Mouse (Mus musculus) retina, adult 2 months (tissue): ENCODE data around the gene Dnah2.

Experiments
- DNase-seq: peaks from one replicate; pipeline ENCODE4 v3.0.0-alpha.2; 2012; ENCODE audit warnings: low read depth, low spot score

Gene Dnah2

DNA sequence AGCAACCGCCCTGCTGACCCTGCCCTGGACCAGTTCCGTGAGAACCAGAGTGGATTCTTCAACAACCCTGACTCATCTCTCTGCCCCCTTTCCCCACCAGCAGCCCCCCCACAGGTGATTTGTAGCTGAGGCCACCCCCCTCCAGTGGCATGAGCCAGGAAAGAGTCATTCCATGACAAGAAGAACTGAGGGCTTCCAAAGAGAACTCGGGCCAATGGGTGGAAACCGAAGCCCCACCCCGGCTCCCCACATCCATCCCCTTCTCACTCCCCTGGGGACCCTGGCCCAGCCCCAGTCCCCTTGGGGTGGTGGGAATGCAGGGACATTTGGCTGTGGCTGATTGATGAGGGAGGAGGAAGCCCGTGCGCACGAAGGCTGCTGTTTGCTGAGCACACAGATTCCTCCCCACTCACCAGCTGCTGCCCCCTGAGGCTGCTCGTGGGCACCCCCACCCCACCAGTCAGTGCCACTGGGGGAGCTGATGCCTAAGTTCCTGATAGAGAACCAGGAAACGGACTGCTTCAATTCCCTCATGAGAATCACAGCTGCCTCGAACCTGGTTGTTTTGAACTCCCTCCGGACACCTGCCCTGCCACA lies at the start of gene Dnah2:
Gene Dnah2, minus strand, starts transcription at position 51 of the 597 bp plus-strand sequence.
- DNase-seq: no peak

DNA sequence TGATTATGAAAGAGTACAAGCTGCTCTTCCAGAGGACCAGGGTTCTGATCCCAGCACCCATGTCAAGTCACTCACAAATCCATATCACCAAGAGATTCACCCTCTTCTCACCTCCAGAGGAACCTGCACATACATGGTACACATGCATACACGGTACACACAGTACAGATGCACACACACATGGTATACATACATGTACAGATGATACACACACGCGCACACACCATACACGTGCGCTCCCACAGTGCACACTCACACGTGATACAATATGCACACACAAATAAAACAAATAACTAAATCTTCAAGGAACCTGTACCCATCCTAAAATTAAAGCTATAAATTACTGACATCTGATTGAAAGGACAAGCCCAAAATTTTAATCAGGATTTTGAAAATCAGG lies 45.9 kb upstream of the Dnah2 start:
- DNase-seq: no peak

DNA sequence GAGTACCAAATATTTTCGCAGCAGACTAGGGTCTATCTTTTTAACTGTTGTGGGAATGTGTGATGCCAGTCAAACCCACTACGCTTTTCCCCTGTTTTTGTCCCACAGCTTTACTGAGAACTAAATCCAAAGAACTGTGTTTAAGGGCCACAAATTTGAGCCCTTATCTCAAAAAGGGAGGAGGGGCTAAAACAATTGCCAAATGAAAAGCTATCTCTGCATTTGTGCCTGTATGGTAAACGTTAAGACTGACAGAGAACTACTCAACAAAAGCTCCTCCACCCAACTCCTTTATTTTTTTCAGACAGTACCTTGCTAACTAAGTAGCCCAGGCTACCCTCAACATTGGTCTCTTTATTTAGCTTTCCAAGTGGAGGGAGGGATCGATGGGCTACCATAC lies 43.9 kb upstream of the Dnah2 start:
- no peak for DNase-seq

DNA sequence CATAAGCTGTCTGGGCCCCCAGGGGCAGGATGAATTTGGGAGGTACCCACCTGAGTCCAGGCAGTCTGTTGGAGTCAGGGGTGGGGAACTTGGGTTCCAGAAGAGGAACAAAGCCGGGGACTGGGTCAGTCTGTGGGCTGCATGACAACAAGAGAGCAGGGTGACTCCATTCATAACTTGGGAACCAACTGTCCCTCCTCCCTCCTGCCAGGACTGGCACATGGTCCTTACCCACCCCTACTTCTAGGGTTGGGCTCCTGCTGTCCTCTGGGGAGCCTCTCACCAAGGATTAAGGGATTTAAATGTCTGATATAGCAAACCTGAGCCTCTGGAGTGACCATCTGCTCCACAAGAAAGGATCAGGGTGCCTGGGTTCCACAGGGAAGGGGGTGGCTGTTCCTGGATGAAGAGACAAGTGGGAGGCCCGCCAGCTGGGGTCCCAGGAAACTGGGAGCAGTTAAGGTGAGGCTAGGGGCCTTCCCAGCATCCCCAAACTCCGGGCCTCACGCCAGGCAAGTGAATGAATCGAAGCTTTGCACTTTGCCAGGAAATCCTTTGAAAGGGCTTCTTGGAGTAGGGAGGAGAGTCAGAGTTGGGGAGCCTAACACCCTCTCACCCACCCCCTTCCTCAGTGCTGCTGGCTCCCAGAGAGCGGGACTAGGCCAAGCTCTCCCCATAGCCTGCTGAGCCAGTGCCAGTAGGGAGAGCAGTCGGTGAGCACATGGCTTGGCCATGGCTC lies 43.2 kb upstream of the Dnah2 start:
- DNase-seq: peak; percentile 87

DNA sequence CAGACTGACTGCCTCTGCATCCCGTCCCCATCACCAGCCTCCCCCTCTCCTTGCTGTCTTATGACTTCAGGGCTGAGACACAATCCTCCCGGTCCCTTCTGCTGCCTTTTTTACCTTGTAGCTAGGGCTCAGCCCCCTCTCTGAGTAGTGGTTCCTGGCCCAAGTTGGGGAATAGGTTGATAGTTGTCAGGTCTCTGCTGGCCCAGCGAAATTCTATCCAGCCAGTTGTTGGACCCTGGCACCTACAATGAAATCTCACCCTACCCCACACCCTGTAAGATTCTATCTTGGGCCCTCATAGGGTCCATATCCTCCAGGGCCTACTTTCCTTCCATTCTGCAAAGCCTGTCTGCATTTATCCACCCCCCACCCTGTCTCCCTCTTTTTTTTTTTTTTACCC lies 42.5 kb upstream of the Dnah2 start:
- no peak for DNase-seq

DNA sequence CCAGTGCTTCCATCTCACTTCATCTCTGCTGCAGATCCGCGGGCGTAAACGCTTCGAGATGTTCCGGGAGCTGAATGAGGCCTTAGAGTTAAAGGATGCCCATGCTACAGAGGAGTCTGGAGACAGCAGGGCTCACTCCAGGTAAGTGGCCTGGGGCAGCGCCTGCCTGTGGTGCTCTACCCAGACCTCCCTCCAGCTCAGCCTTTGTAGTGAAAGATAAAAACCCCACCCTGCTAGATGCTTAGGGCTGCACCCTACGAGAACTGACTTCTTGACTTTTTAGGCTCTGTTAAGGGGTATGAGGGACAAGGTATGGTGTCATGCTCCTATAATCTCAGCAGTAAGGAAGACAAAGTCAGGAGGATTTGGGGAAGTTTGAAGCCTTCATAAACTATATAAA lies 41.7 kb upstream of the Dnah2 start:
- no peak for DNase-seq

DNA sequence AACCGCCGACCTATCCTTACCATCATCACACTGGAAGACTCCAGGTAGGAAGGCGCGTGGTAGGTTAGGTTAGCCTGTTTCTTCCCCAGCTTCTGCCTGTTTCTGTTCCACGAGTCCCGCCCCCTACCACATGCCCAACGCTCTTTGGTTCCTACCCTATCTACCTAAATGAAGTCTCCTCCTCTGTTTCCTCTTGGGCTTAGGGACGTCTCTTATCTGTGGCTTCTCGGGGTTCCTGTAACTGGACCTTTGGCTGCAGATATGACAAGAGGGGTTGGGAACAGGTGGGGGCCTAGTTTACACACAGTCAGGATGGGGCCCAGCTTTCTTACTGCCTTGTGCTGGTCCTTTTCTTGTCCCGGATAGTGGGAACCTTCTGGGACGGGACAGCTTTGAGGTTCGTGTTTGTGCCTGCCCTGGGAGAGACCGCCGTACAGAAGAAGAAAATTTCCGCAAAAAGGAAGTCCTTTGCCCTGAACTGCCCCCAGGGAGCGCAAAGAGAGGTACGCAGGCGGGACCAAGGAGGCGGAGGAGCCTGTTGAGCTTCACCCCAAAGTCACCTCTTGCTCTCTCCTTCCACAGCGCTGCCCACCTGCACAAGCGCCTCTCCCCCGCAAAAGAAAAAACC lies 40.4 kb upstream of the Dnah2 start:
- no peak for DNase-seq

DNA sequence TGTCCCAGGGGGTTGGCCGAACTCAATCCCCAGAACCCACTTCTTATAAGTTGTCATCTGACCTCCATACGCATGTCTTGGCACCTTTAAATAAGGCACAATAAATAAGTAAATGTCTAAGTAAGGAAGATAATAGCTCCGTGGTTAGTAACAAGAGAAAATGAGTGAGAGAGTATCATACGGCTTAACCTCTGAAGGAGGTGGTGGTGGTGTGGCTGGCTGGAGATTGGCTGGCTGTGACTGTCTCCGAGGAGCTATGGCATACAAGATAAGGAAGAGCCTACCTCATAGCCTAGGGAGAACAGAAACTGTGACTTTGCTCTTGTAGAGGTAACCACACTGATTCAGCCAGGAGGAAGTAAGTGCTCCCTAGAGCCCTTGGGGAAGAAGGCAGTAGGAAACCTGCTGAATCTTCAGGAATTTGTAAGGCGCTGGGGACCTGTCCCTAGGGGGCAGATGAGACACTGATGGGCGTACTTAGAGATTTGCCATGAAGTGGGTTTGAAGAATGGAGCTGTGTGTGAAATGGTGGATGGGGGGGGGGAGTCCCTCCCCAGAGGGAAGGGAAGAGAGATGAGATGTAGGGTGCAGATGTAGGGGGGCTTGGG lies 36.9 kb upstream of the Dnah2 start:
- no peak for DNase-seq

DNA sequence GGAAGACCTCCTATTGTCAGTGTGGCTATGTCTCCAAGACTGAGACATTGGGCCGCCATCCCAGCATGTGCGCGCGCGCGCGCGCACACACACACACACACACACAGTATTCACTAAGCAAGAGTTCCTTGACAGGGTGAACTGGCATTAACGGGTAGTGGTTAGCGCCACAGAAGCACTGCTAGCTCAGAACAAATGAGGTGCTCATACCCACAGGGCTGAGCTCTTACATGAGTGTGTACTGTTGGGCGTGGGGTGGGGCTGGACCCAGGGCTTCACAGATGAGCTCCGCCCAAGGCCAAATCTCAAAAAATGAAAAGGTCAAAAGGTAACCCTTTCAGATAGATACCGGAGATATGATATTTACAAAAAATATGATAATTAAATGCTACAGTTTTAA lies 36.0 kb upstream of the Dnah2 start:
- DNase-seq: no peak

DNA sequence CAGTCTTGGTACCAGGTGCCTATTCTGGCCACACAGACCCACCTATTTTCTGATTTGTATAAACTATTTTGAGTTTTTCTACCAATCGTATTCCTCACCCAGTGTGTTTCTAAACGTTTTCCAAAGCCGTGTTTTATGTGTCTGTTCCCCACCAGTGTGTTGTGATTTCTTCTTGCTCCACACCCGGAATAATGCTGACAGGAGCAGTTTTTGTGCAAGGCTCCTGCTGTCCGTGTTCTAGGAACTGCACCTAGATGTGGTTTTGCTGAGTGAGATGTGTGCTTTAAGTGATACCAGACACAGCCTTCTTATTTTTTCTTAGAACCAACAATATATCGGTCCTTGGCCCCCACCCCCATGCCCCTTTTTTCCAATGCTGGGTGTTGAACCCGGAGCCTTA lies 35.1 kb upstream of the Dnah2 start:
- DNase-seq: no peak

DNA sequence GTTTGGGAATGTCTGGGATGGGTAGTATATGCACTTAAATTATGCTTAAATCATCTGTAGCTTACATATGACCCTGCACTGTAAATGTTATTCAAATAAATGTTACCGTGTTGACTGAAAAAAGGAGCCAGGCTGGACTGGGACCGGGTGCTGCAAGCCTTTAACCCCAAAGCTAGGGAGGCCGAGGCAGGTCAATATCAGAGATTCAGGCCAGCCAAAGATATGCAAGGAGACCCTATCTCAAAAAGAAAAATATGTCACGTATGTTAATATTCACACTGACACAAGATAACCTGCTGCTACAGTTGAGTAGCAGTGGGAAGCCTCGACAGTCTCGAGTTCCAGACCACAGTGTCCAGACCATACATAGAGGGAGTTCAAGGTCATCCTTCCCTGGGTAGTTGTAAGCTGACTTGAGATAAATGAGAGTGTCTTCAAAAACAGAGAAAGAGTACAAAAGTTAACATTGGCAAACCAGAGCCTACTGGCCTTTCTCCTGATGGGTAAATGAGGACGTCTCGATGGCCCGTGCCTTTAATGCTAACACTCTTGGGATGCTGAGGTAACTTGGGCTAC lies 33.4 kb upstream of the Dnah2 start:
- no peak for DNase-seq

DNA sequence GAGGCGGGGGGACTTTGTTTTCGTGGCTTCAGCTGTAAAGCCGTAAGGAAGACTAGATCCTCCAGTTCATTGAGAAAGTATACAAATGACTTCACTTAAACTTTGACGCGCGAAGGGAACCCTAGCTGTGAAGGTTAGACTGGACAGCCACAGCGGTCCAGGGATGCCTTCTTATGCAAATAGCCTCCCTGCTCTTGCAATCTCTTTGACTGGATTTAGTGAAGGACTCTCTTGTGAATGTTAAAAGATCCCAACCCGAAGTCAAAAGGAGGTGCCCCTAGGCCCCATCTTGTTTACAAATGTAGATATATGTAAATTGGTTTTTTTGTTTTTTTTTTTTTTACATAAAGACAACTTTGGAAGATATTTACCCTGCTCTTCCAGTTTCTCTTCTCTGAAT lies 32.9 kb upstream of the Dnah2 start:
- DNase-seq: no peak

DNA sequence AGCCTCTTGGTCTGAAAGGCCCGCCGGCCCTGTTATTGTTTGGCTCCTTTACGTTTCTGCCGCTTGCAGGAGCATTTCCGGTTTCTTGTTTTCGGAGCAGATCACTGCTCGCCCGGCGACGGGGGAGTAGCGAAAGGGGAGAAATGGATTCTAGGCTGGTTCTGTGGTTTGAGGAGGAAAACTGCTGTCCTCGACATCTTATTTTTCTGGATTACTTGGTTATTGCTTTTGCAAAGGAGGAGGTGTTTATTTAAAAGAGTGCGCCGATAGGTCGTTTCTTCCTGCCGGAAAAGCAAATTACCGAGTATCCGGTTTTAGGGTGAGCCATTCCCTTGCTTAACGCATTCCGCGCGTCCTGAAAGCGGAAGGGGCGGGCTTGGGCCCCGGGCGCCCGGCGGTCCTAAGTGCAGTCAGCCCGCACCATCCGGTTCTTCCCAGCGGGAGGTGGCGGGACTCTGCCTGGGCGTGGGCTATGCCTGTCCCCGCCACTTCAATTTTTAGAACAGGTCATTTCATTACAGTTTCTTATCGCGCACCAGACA lies 32.3 kb upstream of the Dnah2 start:
- DNase-seq: peak; percentile 84

DNA sequence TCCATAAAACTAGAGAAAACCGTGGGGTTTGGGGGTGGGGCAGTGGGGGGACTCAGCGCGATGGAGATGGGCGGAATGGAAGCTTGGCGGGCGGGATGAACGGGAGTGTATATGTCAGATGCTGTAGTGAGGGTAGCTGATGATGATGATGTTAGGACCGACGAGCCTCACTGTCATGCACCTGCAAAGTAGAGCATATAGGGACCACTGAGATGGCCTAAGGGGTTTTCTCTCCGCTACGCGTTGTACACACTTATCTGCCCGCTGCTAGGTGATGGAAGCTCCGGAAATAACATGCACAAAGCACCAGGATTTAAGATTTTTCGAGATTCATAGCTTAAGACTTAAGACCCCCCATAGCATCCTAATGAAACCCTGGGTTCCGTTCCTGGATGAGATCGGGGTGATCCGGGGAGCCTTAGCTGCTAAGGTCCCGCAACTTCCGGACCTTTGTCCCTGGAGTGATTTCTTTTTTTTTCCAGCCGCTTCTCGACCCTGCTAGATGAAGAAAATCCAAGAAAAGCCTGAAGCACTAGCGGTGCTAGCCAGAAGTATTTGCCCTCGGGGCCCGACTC lies 31.7 kb upstream of the Dnah2 start:
- no peak for DNase-seq

DNA sequence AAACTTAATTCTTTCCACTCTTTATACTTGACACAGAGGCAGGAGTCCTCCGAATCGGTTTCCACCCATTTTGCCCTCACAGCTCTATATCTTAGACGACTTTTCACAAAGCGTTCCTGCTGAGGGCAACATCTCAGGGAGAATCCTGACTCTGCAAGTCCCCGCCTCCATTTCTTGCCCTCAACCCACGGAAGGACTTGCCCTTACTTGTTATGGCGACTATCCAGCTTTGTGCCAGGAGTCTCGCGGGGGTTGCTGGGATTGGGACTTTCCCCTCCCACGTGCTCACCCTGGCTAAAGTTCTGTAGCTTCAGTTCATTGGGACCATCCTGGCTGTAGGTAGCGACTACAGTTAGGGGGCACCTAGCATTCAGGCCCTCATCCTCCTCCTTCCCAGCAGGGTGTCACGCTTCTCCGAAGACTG lies 31.2 kb upstream of the Dnah2 start, which contains the start of the genes Wrap53 and Trp53:
Gene Wrap53, minus strand, starts transcription at position 165 of the 424 bp plus-strand sequence.
Gene Trp53, plus strand, starts transcription at position 269 of the 424 bp plus-strand sequence.
- peak; percentile 75 for DNase-seq

DNA sequence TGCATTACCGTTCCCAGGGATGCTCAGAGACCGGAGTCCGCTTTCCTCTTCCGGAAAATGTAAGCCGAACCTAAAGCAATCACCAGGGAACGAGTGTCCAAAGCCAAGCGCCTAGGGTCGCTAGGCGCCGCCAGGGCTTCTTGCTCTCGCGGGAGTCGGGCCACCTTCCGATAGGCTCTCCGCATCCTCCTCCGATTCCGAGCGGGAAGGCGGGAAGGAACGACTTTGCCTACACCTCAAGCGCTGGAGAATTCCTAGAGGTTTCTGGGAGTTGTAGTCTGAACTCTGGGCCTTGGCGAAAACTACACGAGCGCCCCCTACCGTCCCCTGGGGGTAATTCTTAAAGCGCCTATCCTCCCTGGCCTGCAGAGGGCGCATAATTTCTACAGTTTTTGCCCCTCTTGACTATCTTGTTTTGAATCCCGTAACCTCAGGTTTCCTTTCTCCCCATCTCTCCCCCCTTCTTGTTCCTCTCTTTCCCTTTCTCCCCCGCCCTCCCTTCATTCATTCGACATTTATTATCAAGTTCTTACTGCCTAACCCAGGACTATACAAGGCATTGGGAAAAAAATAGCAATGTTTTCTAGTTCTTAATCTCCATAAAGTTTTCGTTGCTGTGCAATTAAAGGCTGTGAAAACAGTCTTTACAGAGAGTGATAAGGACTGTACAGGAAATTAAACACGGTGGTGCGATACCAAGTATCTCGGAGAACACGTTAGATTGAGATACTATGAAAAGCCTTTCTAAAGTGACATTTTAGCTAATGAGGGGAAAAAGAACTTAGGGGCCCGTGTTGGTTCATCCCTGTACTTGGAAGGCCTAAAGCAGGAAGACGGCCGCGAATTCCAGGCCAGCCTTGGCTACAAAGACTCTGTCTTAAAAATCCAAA lies 30.5 kb upstream of the Dnah2 start:
- peak; percentile 95 for DNase-seq

DNA sequence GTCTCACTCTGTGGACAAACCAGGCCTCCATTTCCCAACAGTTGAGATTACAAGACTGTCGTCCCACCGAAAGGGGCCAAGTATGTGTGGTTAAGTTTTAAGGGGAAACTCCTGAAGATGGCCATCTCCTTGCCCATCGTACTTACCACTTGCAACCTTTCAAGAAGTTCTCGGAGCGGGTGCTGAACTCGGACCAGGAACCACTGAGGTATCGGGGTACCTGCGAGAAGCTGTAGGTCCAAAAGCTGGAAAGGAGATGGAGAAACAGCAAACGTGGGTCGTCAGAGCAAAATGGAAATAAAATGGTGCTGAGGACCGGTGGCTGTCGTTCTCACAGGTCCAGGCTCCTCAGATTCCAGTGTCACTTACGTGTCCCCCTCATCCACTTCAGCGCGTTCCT lies 29.4 kb upstream of the Dnah2 start:
- DNase-seq: no peak

DNA sequence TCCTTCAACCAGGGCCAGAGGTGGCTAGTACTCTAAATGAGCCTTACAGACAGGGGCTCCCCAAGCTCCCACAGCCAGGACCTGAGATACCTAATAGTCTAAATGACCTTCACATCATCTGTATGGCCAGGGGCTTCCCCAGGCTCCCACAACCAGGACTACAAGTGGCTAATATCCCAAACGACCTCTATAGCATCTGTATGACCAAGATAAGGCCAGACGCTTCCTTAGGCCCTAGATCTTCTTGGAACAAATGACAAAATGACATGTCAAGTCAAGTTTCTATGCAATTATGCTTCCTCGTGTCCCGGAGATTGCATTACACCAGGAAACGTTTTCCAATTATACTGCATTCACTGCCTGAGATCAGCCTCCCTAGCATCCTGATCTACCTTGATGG lies 27.4 kb upstream of the Dnah2 start:
- no peak for DNase-seq

DNA sequence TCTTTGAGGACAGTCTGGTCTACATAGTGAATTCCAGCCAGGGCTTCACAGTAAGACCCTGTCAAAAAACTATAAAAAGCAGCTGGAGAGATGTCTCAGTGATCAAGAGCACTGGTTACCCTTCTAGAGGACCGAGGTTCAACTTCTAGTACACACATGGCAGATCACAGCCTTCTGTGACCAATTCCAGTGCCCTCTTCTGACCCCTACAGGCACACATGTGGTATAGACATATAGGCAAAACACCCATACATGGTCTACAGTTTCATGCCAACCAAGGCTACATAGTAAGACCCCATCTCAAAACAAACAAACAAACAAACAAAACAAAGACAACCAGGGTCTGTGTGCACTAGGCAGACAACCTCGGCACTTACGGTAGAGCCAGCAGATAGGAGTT lies 26.3 kb upstream of the Dnah2 start:
- no peak for DNase-seq

DNA sequence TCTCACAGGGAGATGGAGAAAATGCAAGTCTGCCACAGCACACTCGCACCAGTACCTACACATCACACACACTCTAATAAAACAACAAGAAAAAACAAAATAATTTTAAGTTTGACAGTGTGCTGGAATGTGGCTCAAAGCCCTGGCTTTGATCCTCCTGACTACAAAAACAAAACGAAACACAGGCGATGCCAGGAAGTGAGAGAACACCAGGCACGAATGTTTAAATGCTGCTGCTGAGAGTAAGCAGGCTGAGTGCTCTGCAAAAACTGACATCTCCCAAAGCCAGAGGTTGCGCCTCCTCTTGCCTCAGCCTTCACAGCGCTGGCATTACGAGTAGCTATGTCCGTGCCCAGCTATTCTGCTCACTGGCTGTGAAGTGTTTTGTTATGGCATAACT lies 16.2 kb upstream of the Dnah2 start:
- DNase-seq: no peak

DNA sequence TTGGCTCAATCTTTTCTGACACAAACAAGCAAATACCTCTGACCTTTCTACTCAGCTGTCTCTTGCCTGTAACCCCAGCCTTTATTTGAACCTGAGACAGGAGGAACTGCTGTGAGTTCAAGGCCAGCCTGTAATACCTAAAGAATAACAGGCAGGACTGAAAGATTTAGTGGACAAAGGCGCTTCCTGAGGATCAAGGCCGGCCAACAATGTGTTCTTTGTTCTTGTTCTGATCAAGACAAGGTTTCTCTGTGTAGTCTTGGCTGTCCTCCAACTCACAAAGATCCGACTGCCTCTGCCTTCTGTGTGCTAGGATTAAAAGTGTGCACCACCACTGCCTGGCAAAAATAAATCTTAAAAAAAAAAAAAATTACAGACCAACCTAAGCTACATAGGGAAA lies 15.5 kb upstream of the Dnah2 start:
- DNase-seq: no peak
